Mouse (Mus musculus): Measurements from ENCODE around the gene Lypla2.

Lypla2 gene

DNA sequence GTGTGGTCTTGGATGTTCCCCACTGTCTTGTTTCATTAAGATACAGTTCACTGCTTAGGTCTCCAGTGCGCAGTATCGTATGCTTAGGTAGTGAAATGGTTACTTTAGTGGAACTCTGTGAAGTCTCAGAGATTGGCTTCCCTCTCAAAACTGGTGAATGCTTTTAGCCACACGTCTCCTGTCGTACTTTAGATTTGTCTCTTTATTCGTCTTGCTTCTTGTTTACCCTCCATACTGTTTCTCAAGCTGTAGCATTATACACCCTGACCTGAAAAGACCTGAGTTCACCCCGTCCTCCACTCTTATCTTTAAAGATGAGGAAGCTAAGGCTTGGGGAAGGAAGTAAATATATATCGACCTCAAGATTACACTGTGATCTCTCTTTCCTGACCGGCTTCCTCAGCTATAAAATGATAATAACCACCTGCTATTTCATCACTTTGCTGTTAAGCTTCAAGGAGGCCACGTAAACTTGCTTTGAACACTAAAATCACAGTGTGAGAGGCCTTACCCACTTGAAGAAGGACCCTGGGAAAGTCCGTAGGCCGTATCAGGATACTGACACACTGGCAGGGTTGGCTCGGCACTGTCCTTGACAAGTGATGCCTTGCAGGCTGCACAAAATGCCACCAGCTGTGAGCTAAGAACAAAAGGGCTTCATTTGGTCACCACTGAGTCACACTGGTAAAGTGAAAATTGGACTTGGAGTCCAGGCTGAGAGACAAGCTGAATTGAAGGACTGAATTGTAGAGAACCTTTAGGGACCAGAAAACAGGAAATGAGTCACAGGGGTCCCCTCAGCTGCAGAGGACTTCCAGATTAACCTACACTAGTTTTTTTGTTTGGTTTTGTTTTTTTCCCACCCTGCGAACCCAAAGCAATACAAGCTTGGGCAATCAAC lies 735 bp upstream of the Lypla2 start:
- DNase-seq (ENCODE audit: low spot score): no peak

DNA sequence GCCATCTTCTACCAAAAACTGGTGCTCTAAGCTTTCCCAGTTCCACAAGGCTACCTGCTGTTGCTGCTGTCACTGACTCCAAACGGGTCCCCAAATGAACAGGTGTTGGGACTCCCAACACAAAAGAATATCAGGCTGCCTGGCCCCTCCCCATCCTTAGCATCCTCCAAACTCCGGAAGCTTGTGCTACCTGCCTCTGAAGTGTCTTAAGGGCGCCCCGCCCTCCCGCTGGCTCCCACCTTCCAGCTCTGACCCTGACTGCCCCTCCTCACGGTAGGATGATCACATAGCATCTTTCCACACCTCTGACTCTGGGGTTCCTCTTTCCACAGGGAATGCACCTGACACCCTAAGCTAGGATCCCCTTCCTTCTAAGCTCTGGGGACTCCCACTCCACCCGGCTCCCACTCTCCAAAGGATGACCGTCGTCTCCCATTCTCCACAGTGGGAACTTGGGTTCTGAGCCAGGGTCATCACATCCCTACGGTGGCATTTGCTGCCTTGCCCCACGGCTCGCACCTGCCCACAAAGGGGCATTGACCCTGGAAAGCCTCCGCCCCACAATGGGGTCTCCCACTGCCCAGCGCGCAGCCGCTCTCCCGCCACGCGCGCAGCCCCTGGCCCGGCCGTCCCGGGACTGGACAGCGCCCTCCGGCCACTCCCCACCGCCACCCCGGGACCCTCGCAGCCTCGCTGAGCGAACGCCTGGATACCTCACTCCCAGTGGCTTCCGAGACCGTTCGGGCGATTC lies 446 bp downstream of the Lypla2 start:
- no peak for DNase-seq (ENCODE audit: low spot score)

- no peak for DNase-seq (ENCODE audit: low spot score)
These were observed 1.8 kb downstream of the Lypla2 start for GRCm38 (mm10) chr4:135970585-135970984.

DNA sequence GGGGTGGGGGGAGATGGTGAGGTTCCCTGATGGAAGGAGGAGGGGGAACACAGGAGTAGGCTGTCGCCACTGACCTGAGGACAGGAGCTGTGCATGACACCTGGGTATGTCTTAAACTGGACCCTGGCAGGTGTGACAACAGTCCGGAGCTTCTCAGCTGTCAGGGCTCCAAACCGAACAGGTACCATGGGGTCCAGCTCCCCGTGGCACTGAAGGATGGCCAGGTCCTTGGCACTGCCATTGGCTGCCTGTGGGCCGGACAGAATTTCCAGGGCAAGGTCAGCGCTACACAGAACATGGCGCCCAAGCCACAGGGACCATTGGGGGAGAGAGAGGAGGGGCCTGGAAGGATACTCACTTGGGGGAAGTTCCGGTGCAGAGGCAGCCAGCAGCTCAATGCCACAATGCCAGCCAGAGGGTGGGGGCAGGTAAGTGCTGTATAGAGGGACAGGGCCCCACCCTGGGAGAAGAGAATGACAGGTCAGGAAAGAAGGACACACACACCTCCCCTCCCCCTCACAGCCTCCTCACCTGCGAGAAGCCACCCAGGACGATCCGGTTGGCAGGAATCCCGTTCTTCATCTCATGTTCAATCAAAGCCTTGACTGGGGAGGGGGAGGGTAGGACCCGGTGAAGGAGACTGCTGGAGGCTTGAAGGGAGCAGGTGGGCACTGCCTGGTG lies 3.2 kb downstream of the Lypla2 start:
- no peak for DNase-seq (ENCODE audit: low spot score)

DNA sequence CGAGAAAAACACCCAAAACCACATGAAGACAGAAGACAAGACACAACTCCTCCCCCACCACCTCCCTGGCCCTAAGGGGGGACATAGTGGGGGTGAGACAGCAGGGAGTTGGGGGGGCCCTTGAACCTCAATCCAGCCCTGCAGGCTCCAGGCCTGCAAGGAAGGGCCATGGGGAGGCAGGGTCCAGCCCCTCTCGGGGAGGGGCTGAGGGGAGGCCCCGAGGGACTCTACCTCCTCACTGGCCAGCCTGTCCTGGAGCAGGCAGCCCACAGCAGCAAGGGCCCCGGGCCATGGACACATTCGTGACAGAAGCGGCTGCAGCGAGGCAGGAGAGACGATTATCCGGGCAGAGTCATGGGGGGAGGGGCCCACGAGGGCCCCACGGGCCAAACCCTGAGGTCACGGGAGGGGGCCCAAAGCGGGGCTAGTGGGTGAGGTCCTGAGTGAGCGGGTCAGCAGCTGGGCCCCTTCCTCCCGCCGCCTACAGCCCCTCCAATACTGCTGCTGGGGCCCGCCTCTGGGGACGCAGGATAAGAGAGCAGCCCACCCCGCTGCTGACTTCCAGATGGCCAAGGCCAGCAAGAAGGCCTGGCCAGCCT lies 4.1 kb downstream of the Lypla2 start:
- no peak for DNase-seq (ENCODE audit: low spot score)

- DNase-seq (ENCODE audit: low spot score): no peak
These were observed 5.2 kb downstream of the Lypla2 start for GRCm38 (mm10) chr4:135967086-135967760.

DNA sequence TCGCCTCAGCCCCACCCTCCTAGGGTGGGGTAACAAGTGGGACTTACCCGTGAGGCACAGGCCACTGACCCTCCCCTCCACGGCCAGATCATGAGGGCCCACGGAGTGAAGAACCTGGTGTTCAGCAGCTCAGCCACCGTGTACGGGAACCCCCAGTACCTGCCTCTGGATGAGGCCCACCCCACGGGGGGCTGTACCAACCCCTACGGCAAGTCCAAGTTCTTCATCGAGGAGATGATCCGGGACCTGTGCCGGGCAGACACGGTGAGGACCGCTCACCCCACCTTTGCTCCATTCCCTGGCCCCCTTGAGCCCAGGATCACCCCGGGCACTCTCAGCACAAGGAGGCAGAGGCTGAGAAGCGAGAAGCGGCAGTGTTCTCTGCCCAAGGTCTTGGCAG lies 6.1 kb downstream of the Lypla2 start:
- no peak for DNase-seq (ENCODE audit: low spot score)

DNA sequence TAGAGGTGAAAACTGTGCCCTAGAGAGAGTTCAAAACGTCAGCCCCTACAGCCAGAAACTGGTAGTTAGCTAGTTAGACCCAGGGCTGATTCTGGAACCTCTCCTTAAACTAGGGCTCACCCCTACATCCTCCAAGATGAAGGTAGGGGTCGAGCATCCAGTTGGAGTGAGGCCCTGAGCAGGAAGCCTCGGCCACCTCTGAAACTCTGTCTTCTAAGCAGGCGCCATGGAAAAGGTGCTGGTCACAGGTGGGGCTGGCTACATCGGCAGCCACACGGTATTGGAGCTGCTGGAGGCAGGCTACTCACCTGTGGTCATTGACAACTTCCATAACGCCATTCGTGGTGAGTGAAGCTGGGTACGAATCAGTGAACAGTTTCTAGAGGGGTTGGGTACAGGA lies 7.3 kb downstream of the Lypla2 start:
- DNase-seq (ENCODE audit: low spot score): no peak

- DNase-seq (ENCODE audit: low spot score): no peak
These were observed 8.0 kb downstream of the Lypla2 start for GRCm38 (mm10) chr4:135964426-135964825.

- DNase-seq (ENCODE audit: low spot score): peak; percentile 97
These were observed 8.8 kb downstream of the Lypla2 start, which contains the start of gene Gale for GRCm38 (mm10) chr4:135963457-135964193. Gene Gale (plus strand): TSS chr4:135963727.

DNA sequence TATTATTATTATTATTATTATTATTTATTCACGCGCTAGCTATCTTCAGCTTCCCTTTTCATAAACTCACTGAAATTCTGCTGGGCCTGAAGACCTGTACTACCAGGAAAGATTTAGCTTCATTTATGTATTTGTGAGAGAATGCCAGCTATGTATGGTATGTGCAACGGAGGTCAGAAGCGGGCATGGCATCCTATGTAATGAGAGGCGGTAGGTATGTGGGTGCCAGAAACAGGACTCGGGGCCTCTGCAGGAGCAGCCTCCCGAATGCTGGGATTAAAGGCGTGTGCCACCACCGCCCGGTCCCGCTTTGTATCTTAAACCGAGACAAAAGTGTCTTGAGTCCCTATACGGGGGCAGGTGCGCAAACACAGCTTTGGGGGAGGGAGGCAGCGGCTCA lies 9.5 kb downstream of the Lypla2 start:
- peak; percentile 31 for DNase-seq (ENCODE audit: low spot score)

DNA sequence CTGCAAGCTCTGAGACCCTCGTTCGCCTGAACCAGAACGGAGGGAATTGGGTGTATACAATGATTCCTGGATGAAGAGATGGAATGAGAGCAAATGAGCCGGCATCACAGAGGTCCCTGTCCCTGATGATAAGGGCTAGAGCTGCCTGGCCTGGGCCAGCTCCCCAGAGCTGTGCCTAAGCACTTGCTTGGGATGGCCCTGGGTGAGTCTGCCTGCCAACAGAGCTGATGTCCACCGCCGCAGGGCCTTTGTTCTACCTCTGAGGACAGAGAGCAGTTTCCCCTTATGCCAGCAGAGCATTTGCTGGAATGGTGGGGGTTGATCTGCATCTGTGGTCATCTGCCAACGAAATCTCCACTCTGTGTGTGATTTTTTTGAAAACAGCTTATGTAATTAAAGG lies 10.2 kb downstream of the Lypla2 start:
- DNase-seq (ENCODE audit: low spot score): no peak

DNA sequence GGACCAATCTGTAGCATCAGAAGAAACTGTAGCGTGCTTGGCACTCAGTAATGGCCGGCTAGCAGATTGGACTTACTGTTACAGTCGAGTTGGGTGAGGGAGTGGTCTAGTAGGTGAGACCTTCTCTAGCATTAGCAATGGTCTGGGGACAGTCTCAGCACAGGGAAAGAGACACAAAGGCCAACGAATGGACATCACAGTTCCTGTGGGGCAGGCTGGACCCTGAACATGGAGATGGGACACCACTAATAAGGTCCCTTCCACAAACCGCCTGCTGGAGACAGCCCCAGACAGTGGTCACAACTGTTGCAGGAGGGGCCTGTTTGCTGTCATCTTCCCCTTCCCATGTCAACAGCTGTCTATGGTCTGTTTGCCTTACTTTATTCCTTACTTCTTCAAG lies 10.7 kb downstream of the Lypla2 start:
- no peak for DNase-seq (ENCODE audit: low spot score)

DNA sequence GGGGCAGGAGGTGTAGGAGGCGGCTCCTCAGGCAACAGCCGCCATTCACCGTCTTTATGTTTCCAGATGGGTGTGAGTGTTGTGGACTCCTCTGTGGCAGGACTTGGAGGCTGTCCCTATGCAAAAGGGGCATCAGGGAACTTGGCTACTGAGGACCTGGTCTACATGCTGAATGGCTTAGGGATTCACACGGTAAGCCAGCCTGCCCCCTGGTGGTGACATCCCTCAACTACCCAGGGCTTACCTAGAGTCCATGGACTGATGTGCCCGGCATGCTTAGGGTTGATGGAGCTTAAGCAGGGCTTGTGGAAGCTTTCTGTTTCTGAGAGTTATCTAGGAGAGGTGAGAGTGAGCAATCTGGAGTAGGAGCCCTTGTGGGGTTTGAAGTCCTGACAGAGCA lies 11.7 kb downstream of the Lypla2 start:
- peak; percentile 57 for DNase-seq (ENCODE audit: low spot score)

DNA sequence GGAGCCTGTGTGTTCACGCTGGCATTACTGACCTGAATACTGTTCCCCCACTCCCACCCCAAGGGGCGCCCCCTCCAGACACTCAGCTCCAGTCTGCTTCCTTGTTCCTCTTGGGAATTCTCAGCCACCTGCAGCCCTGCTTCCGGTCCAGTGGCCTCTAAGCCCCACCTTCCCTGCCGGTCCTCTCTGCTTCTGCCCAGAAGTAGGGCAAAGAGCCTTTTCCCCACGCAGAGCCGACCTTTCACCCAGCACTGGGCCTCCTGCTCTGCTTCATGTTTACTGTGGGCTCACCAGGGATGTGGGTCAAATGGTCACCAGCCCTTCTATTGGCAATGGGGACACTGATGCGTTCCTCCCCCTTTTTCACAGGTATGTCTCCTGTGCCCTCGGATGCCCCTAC lies 14.1 kb downstream of the Lypla2 start:
- no peak for DNase-seq (ENCODE audit: low spot score)

GRCm38 (mm10) chr4:135955886-135956285 lies 16.5 kb downstream of the Lypla2 start:
- no peak for DNase-seq (ENCODE audit: low spot score)

- peak; percentile 50 for DNase-seq (ENCODE audit: low spot score)
These were observed 18.2 kb downstream of the Lypla2 start for GRCm38 (mm10) chr4:135954241-135954640.

GRCm38 (mm10) chr4:135953179-135953578 lies 19.2 kb downstream of the Lypla2 start:
- DNase-seq (ENCODE audit: low spot score): no peak

DNA sequence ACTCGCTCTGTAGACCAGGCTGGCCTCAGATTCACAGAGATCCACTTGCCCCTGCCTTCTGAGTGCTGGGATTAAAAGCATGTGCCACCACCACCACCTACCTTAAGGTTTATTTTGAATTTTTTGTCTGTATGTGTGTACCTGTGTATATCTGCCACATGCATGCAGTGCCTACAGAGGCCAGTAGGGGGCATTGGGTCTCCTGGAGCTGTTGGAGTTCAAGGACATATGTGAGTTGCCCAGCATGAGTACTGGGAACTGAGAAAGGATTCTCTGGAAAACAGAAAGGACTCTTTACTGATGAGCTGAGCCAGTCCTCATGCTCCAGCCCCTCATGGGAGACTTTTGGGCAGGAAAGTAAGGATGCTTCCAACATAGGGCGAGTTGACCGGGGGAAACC lies 20.9 kb downstream of the Lypla2 start:
- DNase-seq (ENCODE audit: low spot score): no peak

DNA sequence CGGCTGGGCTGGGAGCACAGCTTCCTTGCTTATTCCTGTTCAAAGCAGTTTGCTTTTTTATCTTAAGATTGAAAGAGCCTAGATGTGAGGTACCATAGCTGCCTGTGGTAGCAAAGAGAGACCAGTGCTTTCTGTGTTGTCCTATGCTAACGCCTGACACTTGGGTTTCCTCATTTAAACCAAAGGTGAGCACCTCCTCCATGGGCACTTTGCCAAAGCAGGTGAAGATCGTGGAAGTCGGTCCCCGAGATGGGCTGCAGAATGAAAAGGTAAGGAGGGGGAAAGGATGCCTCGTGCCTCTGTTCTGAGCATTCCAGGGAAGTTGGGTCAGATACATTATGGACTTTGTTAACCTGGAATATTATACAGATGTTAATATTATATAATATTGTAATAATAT lies 22.1 kb downstream of the Lypla2 start:
- no peak for DNase-seq (ENCODE audit: low spot score)

- DNase-seq (ENCODE audit: low spot score): no peak
These were observed 22.5 kb downstream of the Lypla2 start for GRCm38 (mm10) chr4:135949911-135950310.
